Mouse (Mus musculus): ENCODE data around the gene Slc22a15.

Gene Slc22a15

GRCm38 (mm10) chr3:101915048-101915801, 9.0 kb downstream of the Slc22a15 start:
- DNase-seq = no peak

- DNase-seq = no peak
These were observed 10.0 kb downstream of the Slc22a15 start for GRCm38 (mm10) chr3:101914266-101914665.

GRCm38 (mm10) chr3:101912041-101912440, 12.2 kb downstream of the Slc22a15 start:
- DNase-seq = no peak

- DNase-seq = peak; percentile 42
These were observed 17.2 kb downstream of the Slc22a15 start for GRCm38 (mm10) chr3:101907049-101907448.

- no peak for DNase-seq
These were observed 19.5 kb downstream of the Slc22a15 start for GRCm38 (mm10) chr3:101904776-101905175.

- DNase-seq = no peak
These were observed 21.2 kb downstream of the Slc22a15 start for GRCm38 (mm10) chr3:101903091-101903490.

GRCm38 (mm10) chr3:101902344-101902743, 21.9 kb downstream of the Slc22a15 start:
- peak; percentile 31 for DNase-seq

- DNase-seq = no peak
These were observed 26.8 kb downstream of the Slc22a15 start for GRCm38 (mm10) chr3:101897377-101897974.

- peak; percentile 90 for DNase-seq
These were observed 27.4 kb downstream of the Slc22a15 start for GRCm38 (mm10) chr3:101896893-101897292.

GRCm38 (mm10) chr3:101895376-101895910, 28.8 kb downstream of the Slc22a15 start:
- DNase-seq = no peak

- peak; percentile 75 for DNase-seq
These were observed 38.7 kb downstream of the Slc22a15 start for GRCm38 (mm10) chr3:101885591-101885990.

GRCm38 (mm10) chr3:101885041-101885440, 39.2 kb downstream of the Slc22a15 start:
- DNase-seq = no peak

- DNase-seq = no peak
These were observed 40.4 kb downstream of the Slc22a15 start for GRCm38 (mm10) chr3:101883902-101884301.

- DNase-seq = no peak
These were observed 42.5 kb downstream of the Slc22a15 start for GRCm38 (mm10) chr3:101881721-101882120.

- DNase-seq = peak; percentile 53
These were observed 43.4 kb downstream of the Slc22a15 start for GRCm38 (mm10) chr3:101880818-101881217.

- no peak for DNase-seq
These were observed 46.1 kb downstream of the Slc22a15 start for GRCm38 (mm10) chr3:101878136-101878535.

- DNase-seq = peak; percentile 50
These were observed 47.6 kb downstream of the Slc22a15 start for GRCm38 (mm10) chr3:101876459-101877285.

GRCm38 (mm10) chr3:101875258-101875920, 48.9 kb downstream of the Slc22a15 start:
- no peak for DNase-seq

- no peak for DNase-seq
These were observed 51.1 kb downstream of the Slc22a15 start for GRCm38 (mm10) chr3:101873061-101873675.

- DNase-seq = no peak
These were observed 52.3 kb downstream of the Slc22a15 start for GRCm38 (mm10) chr3:101871951-101872350.

- no peak for DNase-seq
These were observed 57.2 kb downstream of the Slc22a15 start for GRCm38 (mm10) chr3:101867001-101867421.

- DNase-seq = peak; percentile 26
These were observed 62.4 kb downstream of the Slc22a15 start for GRCm38 (mm10) chr3:101861856-101862255.
